Comparison of ENCODE assay signal across 21 mouse cellular contexts in the genomic region with DNA sequence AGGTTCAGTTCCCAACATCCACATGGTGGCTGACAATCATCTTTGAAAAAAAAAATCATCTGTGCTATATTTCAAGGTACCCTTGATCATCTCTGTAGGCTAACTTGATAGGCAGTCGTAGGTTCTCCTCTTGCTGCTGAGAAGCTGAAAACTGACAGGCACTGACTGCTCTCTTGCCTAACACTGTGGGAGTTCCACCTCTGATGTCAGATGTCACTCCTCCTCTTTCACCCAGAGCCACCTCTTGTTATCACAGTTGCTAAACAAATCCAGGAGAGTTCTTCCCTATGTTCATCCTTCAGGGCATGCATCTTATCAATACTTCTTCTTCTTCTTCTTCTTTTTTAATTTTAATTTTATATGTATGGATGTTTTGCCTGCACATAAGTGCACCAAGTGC. TPM values are rescaled to one million over a fixed set of nuclear protein-coding genes. Genes with fewer than 3 reads are reported as not detected.
DNase-seq lines count a peak whose midpoint lies in the region; ATAC-seq and TF ChIP-seq lines count a peak whose summit lies in the region.
"Had no signal": no experiment of that assay in that cellular context is flagged by ENCODE, and none has a peak within 500 bp of the region (broad histone marks: within the 10 kb centered on the region; RNA-seq: fewer than 3 reads in every experiment).

No protein-coding gene starts in this region.

- no peaks in the 10 kb centered on the region for H3K36me3 ChIP-seq in liver, adult 2 months (ENCODE audit: control insufficient read depth, insufficient read depth, low read length)
- H3K36me3 ChIP-seq in liver, embryonic 11.5 days (ENCODE audit: control insufficient read depth, insufficient read depth, low read length) = no peaks in the 10 kb centered on the region
- no peaks in the 10 kb centered on the region for H3K36me3 ChIP-seq in liver, embryonic 16.5 days (ENCODE audit: control insufficient read depth, insufficient read depth)
- no peaks in the 10 kb centered on the region for H3K36me3 ChIP-seq in liver, postnatal 0 days (replicated peaks; ENCODE audit: insufficient read depth, low read length)
- H3K36me3 ChIP-seq in liver, embryonic 12.5 days = no peaks in the 10 kb centered on the region
- H3K36me3 ChIP-seq: G1E had no signal

- H3K27ac ChIP-seq in liver, adult 2 months (replicated peaks; ENCODE audit: insufficient read depth, low read depth, low read length) = no peak overlapping the region
- H3K27ac ChIP-seq in liver, embryonic 11.5 days (ENCODE audit: low read depth, low read length) = no peak overlapping the region
- H3K27ac ChIP-seq in liver, embryonic 16.5 days (ENCODE audit: low read length) = no peak overlapping the region
- no peak overlapping the region for H3K27ac ChIP-seq in liver, postnatal 0 days (ENCODE audit: low read depth)
- H3K27ac ChIP-seq in liver, embryonic 12.5 days = no peak overlapping the region

- no peak for TF ChIP-seq POLR2A in liver, adult 2 months (IDR thresholded peaks at IDR 0.05; ENCODE audit: extremely low read depth, insufficient read depth, low read length)

- ATAC-seq in liver, embryonic 11.5 days (replicated peaks; ENCODE audit: low FRiP score) = no peak
- ATAC-seq in liver, embryonic 16.5 days (ENCODE audit: low read depth) = peak; percentile 37; the same call in 1 of the 2 replicates
- peak; percentile 77 for ATAC-seq in liver, postnatal 0 days
- no peak for ATAC-seq in liver, embryonic 12.5 days
- ATAC-seq: activated CD4-positive, CD25-positive, alpha-beta regulatory T cell, adult 4 months; CD4-positive, CD25-positive, alpha-beta regulatory T cell, adult 4 months; Patski had no signal

- 21% methylated on average over 1 of the region's 1 CpGs for WGBS in liver, adult 2 months
- 69% methylated on average over 1 of the region's 1 CpGs for WGBS in liver, embryonic 11.5 days
- 30% methylated on average over 1 of the region's 1 CpGs for WGBS in liver, embryonic 16.5 days (ENCODE audit: insufficient replicate concordance)
- WGBS in liver, postnatal 0 days (ENCODE audit: insufficient replicate concordance) = 43% methylated on average over 1 of the region's 1 CpGs
- 55% methylated on average over 1 of the region's 1 CpGs for WGBS in liver, embryonic 12.5 days (ENCODE audit: insufficient replicate concordance)

- H3K4me2 ChIP-seq in liver, embryonic 11.5 days = no peak overlapping the region
- H3K4me2 ChIP-seq in liver, embryonic 16.5 days (ENCODE audit: low read depth, low read length) = no peak overlapping the region
- no peak overlapping the region for H3K4me2 ChIP-seq in liver, postnatal 0 days (ENCODE audit: low read depth, low read length)
- H3K4me2 ChIP-seq in liver, embryonic 12.5 days = no peak overlapping the region

- peak; percentile 80 for DNase-seq in liver, adult 2 months (ENCODE audit: extremely low read depth, low read depth, low spot score)
- no peak for DNase-seq in liver, embryonic 11.5 days (ENCODE audit: low spot score)
- no peak for DNase-seq in liver
- peak; percentile 26 for DNase-seq in liver, postnatal 0 days
- DNase-seq: adrenal gland, adult 2 months; adrenal gland, adult 8-10 months; adrenal gland, postnatal 10 days; adrenal gland, postnatal 14 days; adrenal gland, postnatal 25 days; adrenal gland, postnatal 36 days; B cell, adult 2 months; cerebellum, adult 11 months; cerebellum, adult 11-12 months; cerebellum, adult 18-20 months had no signal

- H3K9ac ChIP-seq in liver, adult 2 months (ENCODE audit: low read depth, low read length) = no peak overlapping the region
- H3K9ac ChIP-seq in liver, embryonic 11.5 days (ENCODE audit: low read depth, low read length) = no peak overlapping the region
- H3K9ac ChIP-seq in liver, embryonic 16.5 days (ENCODE audit: low read depth, low read length) = no peak overlapping the region
- H3K9ac ChIP-seq in liver, postnatal 0 days (replicated peaks) = no peak overlapping the region
- H3K9ac ChIP-seq in liver, embryonic 12.5 days = no peak overlapping the region

- H3K27me3 ChIP-seq in liver, adult 2 months (ENCODE audit: control insufficient read depth, insufficient read depth, low read length) = no peaks in the 10 kb centered on the region
- H3K27me3 ChIP-seq in liver, embryonic 11.5 days (replicated peaks; ENCODE audit: control insufficient read depth, insufficient read depth, low read length) = no peaks in the 10 kb centered on the region
- no peaks in the 10 kb centered on the region for H3K27me3 ChIP-seq in liver, embryonic 16.5 days (ENCODE audit: control insufficient read depth, insufficient read depth, low read depth, low read length)
- H3K27me3 ChIP-seq in liver, postnatal 0 days (ENCODE audit: insufficient read depth, low read length) = no peaks in the 10 kb centered on the region
- no peaks in the 10 kb centered on the region for H3K27me3 ChIP-seq in liver, embryonic 12.5 days (replicated peaks)
- H3K27me3 ChIP-seq: CH12.LX, Patski had no signal

- H3K4me3 ChIP-seq in liver, adult 2 months (ENCODE audit: insufficient read depth, low read depth, low read length) = no peak overlapping the region
- H3K4me3 ChIP-seq in liver, embryonic 11.5 days (ENCODE audit: low read depth, low read length) = no peak overlapping the region
- no peak overlapping the region for H3K4me3 ChIP-seq in liver, embryonic 16.5 days (ENCODE audit: low read depth, low read length)
- no peak overlapping the region for H3K4me3 ChIP-seq in liver, postnatal 0 days (ENCODE audit: low read depth, low read length)
- no peak overlapping the region for H3K4me3 ChIP-seq in liver, embryonic 12.5 days

- no peaks in the 10 kb centered on the region for H3K79me2 ChIP-seq in liver, adult 2 months (ENCODE audit: control insufficient read depth, insufficient read depth, low read length)

- TF ChIP-seq EP300 in liver, postnatal 0 days (IDR thresholded peaks at IDR 0.05; ENCODE audit: low read depth) = no peak

- no peaks in the 10 kb centered on the region for H3K9me3 ChIP-seq in liver, embryonic 11.5 days (ENCODE audit: control insufficient read depth, low read length)
- H3K9me3 ChIP-seq in liver, embryonic 16.5 days (replicated peaks; ENCODE audit: control insufficient read depth, low read length) = no peaks in the 10 kb centered on the region
- no peaks in the 10 kb centered on the region for H3K9me3 ChIP-seq in liver, postnatal 0 days (ENCODE audit: low read length)
- no peaks in the 10 kb centered on the region for H3K9me3 ChIP-seq in liver, embryonic 12.5 days (replicated peaks)
- H3K9me3 ChIP-seq: G1E had no signal

- H3K4me1 ChIP-seq in liver, adult 2 months (ENCODE audit: control insufficient read depth, insufficient read depth, low read length) = peaks cover 10% of the 10 kb centered on the region
- H3K4me1 ChIP-seq in liver, embryonic 11.5 days (replicated peaks; ENCODE audit: control insufficient read depth, insufficient read depth, low read length) = no peaks in the 10 kb centered on the region; the same call in 1 of the 2 replicates
- H3K4me1 ChIP-seq in liver, embryonic 16.5 days (ENCODE audit: control insufficient read depth, low read depth, low read length) = no peaks in the 10 kb centered on the region; the same call in 1 of the 2 replicates
- peaks cover 6% of the 10 kb centered on the region for H3K4me1 ChIP-seq in liver, postnatal 0 days (ENCODE audit: insufficient read depth)
- peaks cover 11% of the 10 kb centered on the region for H3K4me1 ChIP-seq in liver, embryonic 12.5 days

- no peak for TF ChIP-seq CTCF in liver, adult 2 months (IDR thresholded peaks at IDR 0.05; ENCODE audit: low read depth, low read length)
- no peak for TF ChIP-seq CTCF in liver, postnatal 0 days (IDR thresholded peaks at IDR 0.05; ENCODE audit: low read depth)

RNA-seq across cellular contexts. Expression of a gene that starts 10.0 kb away (rescaled TPM):
- total RNA-seq in liver, adult 2 months (2014; rRNA removed) = 277 and 397 TPM in 2 replicates
- polyA plus RNA-seq in liver, adult 2 months (2012; rRNA removed) = 45.5 and 49.5 TPM in 2 replicates
- polyA plus RNA-seq in liver, embryonic 11.5 days (2014; fragmentation: Nextera tagmentation; extraction: Ambion mirVana) = 41.5 and 49.1 TPM in 2 replicates
- polyA plus RNA-seq in liver, embryonic 16.5 days (2015; fragmentation: Nextera tagmentation; extraction: Ambion mirVana) = 28.4 and 29.5 TPM in 2 replicates
- 132 and 148 TPM in 2 replicates for polyA plus RNA-seq in liver, postnatal 0 days (2015; fragmentation: Nextera tagmentation; extraction: Ambion mirVana)
- polyA plus RNA-seq in liver, embryonic 12.5 days (2016; fragmentation: Nextera tagmentation; extraction: Ambion mirVana) = 28.2 and 29.6 TPM in 2 replicates

Comparison
In these comparisons a context has a peak if more than half of its experiments do, and no peak if none do; other contexts are left out.
1. DNase-seq: peak in liver, adult 2 months (single experiment) and liver, postnatal 0 days (single experiment); none in liver, embryonic 11.5 days (single experiment) and liver (single experiment).
2. ATAC-seq: peak in liver, embryonic 16.5 days (single experiment) and liver, postnatal 0 days (single experiment); none in liver, embryonic 11.5 days (single experiment) and liver, embryonic 12.5 days (single experiment).